Comparison of ENCODE assay signal across 16 mouse cellular contexts in the genomic region with DNA sequence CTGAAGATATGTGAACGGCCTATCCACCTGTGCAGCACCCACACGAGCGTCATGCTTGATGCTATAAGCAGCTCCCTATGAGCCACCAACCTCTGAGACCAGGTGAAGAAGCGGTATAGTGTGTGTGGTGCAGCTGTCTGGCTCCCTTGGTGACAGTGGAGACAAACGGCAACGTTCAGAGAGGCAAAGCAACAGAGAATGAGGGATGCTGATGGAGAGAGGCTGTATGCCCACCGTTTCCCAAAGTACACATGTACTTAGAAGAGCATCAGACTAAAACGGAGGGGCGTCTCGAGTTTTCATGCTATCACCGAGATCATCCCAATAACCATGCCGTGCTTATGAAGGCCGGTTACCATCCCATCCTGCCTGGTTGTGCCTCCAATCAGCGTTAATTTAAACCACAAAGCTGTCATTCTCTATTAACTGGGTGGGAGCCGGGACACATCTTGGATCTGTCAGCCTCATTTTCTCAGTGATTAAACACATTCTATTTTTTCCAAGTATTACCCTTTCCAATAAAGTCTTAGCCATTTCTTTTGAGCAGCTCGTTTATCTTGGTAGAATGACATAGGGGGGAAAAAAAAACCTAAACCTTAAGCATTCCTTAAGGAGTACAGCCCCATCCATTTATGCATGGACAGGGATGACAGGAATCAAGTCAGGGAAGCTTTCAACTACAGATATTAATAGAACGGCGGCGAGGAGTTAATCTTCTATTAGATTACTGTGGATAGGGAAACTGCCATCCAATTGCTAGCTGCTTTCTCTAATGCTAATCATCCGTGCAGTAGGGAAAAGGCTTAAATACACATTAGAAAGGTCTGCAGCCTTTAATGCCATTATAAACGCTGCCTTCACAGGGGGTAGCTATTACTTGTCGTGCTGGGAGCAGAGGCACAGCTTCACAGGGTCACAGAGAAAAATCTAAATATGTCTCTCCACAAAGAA.
DNase-seq lines count a peak whose midpoint lies in the region; ATAC-seq and TF ChIP-seq lines count a peak whose summit lies in the region.
"Had no signal": no experiment of that assay in that cellular context is flagged by ENCODE, and none has a peak within 500 bp of the region (broad histone marks: within the 10 kb centered on the region; RNA-seq: fewer than 3 reads in every experiment).

No protein-coding gene starts in this region.

- no peak overlapping the region for H3K9ac ChIP-seq in hindbrain, embryonic 12.5 days
- no peak overlapping the region for H3K9ac ChIP-seq in hindbrain, embryonic 11.5 days (ENCODE audit: low read depth, low read length)
- H3K9ac ChIP-seq in forebrain, embryonic 13.5 days, result 0 out of 2 replicates have a peak overlapping the region, but pooled peaks have one; percentile 18
- no peak overlapping the region for H3K9ac ChIP-seq in midbrain, embryonic 12.5 days (replicated peaks)
- H3K9ac ChIP-seq: embryonic facial prominence, embryonic 15.5 days; kidney, embryonic 15.5 days; limb, embryonic 12.5 days; liver, embryonic 14.5 days had no signal

- H3K4me1 ChIP-seq in hindbrain, embryonic 12.5 days, result peaks cover 49% of the 10 kb centered on the region
- peaks cover 4% of the 10 kb centered on the region; the same call in 1 of the 2 replicates for H3K4me1 ChIP-seq in hindbrain, embryonic 11.5 days (replicated peaks; ENCODE audit: control insufficient read depth, insufficient read depth, low read length)
- H3K4me1 ChIP-seq in forebrain, embryonic 13.5 days, result peaks cover 72% of the 10 kb centered on the region
- H3K4me1 ChIP-seq in midbrain, embryonic 12.5 days, result peaks cover 50% of the 10 kb centered on the region
- H3K4me1 ChIP-seq in olfactory bulb, adult 2 months (ENCODE audit: control insufficient read depth, insufficient read depth, low read length), result peaks cover 19% of the 10 kb centered on the region

- no peak; the same call in 1 of the 2 replicates for ATAC-seq in hindbrain, embryonic 12.5 days (ENCODE audit: low FRiP score)
- no peak for ATAC-seq in hindbrain, embryonic 11.5 days (ENCODE audit: low FRiP score)
- ATAC-seq in forebrain, embryonic 13.5 days, result peak; percentile 17; the same call in 1 of the 2 replicates
- no peak for ATAC-seq in midbrain, embryonic 12.5 days (ENCODE audit: low FRiP score, low read depth)
- ATAC-seq in erythroblast, adult 5-6 weeks (replicated peaks; ENCODE audit: low FRiP score, poor library complexity, severe bottlenecking), result no peak
- ATAC-seq: Patski had no signal

- DNase-seq in hindbrain, embryonic 11.5 days (ENCODE audit: low spot score), result no peak
- no peak for DNase-seq in lung, adult 18-20 months
- no peak for DNase-seq in thymus, adult 18-20 months
- DNase-seq: adrenal gland, postnatal 36 days; heart, adult 2 months; lung, postnatal 14 days had no signal

- no peaks in the 10 kb centered on the region for H3K9me3 ChIP-seq in hindbrain, embryonic 12.5 days (replicated peaks)
- no peaks in the 10 kb centered on the region for H3K9me3 ChIP-seq in hindbrain, embryonic 11.5 days (ENCODE audit: control insufficient read depth, low read length)
- H3K9me3 ChIP-seq in forebrain, embryonic 13.5 days (replicated peaks), result no peaks in the 10 kb centered on the region
- no peaks in the 10 kb centered on the region for H3K9me3 ChIP-seq in midbrain, embryonic 12.5 days
- H3K9me3 ChIP-seq: embryonic facial prominence, embryonic 15.5 days; kidney, embryonic 15.5 days; limb, embryonic 12.5 days had no signal

- peak overlapping the region; percentile 48 for H3K27ac ChIP-seq in hindbrain, embryonic 12.5 days
- H3K27ac ChIP-seq in hindbrain, embryonic 11.5 days (ENCODE audit: low read depth, low read length), result no peak overlapping the region
- peak overlapping the region; percentile 82 for H3K27ac ChIP-seq in forebrain, embryonic 13.5 days
- peak overlapping the region; percentile 67 for H3K27ac ChIP-seq in midbrain, embryonic 12.5 days (replicated peaks)
- peak overlapping the region; percentile 67 for H3K27ac ChIP-seq in olfactory bulb, adult 2 months (ENCODE audit: insufficient read depth, low read depth, low read length)
- H3K27ac ChIP-seq: embryonic facial prominence, embryonic 15.5 days; heart, adult 2 months; kidney, embryonic 15.5 days; limb, embryonic 12.5 days; liver, embryonic 14.5 days had no signal

- TF ChIP-seq CTCF in olfactory bulb, adult 2 months (IDR thresholded peaks at IDR 0.05; ENCODE audit: insufficient read depth, low read depth, low read length), result no peak

- no peak overlapping the region for H3K4me3 ChIP-seq in hindbrain, embryonic 12.5 days
- no peak overlapping the region for H3K4me3 ChIP-seq in hindbrain, embryonic 11.5 days (ENCODE audit: low read depth, low read length)
- no peak overlapping the region for H3K4me3 ChIP-seq in forebrain, embryonic 13.5 days
- H3K4me3 ChIP-seq in midbrain, embryonic 12.5 days, result no peak overlapping the region
- H3K4me3 ChIP-seq in olfactory bulb, adult 2 months (ENCODE audit: insufficient read depth, low read depth, low read length), result no peak overlapping the region
- H3K4me3 ChIP-seq: embryonic facial prominence, embryonic 15.5 days; heart, adult 2 months; kidney, embryonic 15.5 days; limb, embryonic 12.5 days had no signal

- peak overlapping the region; percentile 18; the same call in 1 of the 2 replicates for H3K4me2 ChIP-seq in hindbrain, embryonic 12.5 days (replicated peaks)
- no peak overlapping the region for H3K4me2 ChIP-seq in hindbrain, embryonic 11.5 days (replicated peaks; ENCODE audit: low read depth, low read length)
- peak overlapping the region; percentile 41 for H3K4me2 ChIP-seq in forebrain, embryonic 13.5 days
- H3K4me2 ChIP-seq in midbrain, embryonic 12.5 days (replicated peaks), result peak overlapping the region; percentile 37
- H3K4me2 ChIP-seq: embryonic facial prominence, embryonic 15.5 days; kidney, embryonic 15.5 days; limb, embryonic 12.5 days had no signal

- 54% methylated on average over 22 of the region's 22 CpGs for WGBS in hindbrain, embryonic 12.5 days
- WGBS in hindbrain, embryonic 11.5 days, result 58% methylated on average over 22 of the region's 22 CpGs
- 28% methylated on average over 22 of the region's 22 CpGs for WGBS in forebrain, embryonic 13.5 days
- 39% methylated on average over 22 of the region's 22 CpGs for WGBS in midbrain, embryonic 12.5 days
- WGBS in olfactory bulb, adult 2 months, result 30% methylated on average over 22 of the region's 22 CpGs

- no peak for TF ChIP-seq POLR2A in olfactory bulb, adult 2 months (IDR thresholded peaks at IDR 0.05; ENCODE audit: insufficient read depth, low read depth, low read length)

- no peaks in the 10 kb centered on the region for H3K36me3 ChIP-seq in hindbrain, embryonic 12.5 days
- no peaks in the 10 kb centered on the region for H3K36me3 ChIP-seq in hindbrain, embryonic 11.5 days (ENCODE audit: control insufficient read depth, insufficient read depth, low read length)
- H3K36me3 ChIP-seq in forebrain, embryonic 13.5 days (ENCODE audit: poor library complexity, severe bottlenecking), result no peaks in the 10 kb centered on the region
- H3K36me3 ChIP-seq in midbrain, embryonic 12.5 days, result no peaks in the 10 kb centered on the region
- H3K36me3 ChIP-seq: embryonic facial prominence, embryonic 15.5 days; kidney, embryonic 15.5 days; limb, embryonic 12.5 days had no signal

- H3K27me3 ChIP-seq in hindbrain, embryonic 12.5 days, result peaks cover 9% of the 10 kb centered on the region; the same call in 1 of the 2 replicates
- no peaks in the 10 kb centered on the region for H3K27me3 ChIP-seq in hindbrain, embryonic 11.5 days (ENCODE audit: control insufficient read depth, insufficient read depth, low read length)
- peaks cover 23% of the 10 kb centered on the region for H3K27me3 ChIP-seq in forebrain, embryonic 13.5 days
- peaks cover 66% of the 10 kb centered on the region for H3K27me3 ChIP-seq in midbrain, embryonic 12.5 days
- H3K27me3 ChIP-seq: embryonic facial prominence, embryonic 15.5 days; kidney, embryonic 15.5 days; limb, embryonic 12.5 days had no signal
